Mouse (Mus musculus): ENCODE results near the gene Ncoa4.
"Not testable (repeated sequence)": the region's sequence is repeated elsewhere in the genome, so short reads cannot be mapped to it uniquely, and the experiment has no call there.

Gene Ncoa4

DNA sequence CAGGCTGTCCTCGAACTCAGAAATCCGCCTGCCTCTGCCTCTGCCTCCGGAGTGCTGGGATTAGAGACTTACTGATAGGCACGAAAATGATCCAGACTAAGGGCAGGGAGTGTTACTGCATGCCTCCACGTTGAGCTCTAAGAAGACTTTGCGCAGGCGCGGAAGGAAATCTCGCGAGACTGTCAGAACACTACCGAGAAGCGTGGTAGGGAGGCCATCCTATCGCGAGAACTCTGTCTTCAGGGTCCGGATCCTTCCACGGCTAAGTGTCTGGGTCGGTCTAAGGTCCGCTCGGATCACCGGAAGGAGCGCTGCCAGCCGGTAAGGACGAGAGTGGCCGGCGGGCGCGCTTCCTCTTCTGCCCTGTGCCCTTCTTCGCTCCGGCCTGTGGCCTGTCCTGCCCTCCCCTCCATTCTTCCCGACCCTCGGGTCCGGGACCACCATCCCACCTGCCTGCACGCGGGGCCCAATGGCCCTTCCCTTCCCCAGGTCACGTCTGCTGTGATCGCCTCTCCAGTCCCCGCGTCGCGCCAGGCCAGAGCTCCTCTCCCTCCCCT is at the start of gene Ncoa4:
Gene Ncoa4 (plus strand): TSS at position 176 of the 557 bp plus-strand sequence.
- DNase-seq (ENCODE audit: low spot score): peak; percentile 97

DNA sequence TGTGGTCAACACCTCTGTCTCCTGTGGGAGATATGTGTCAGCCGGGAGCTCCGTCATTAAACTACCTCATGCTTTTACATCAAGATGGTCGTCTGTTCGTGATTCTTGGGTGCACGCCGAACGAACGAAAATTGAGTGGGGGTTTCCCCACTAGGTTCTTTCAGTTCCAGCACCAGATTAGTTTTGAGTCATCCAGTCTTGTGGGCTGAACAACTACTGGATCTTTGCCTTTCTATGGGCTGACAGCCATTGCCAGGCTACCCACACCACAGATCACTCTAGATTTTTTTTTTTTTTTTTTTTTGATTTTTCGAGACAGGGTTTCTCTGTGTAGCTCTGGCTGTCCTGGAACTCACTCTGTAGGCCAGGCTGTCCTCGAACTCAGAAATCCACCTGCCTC is 47.5 kb upstream of the Ncoa4 start:
- DNase-seq (ENCODE audit: low spot score): not testable (repeated sequence)

DNA sequence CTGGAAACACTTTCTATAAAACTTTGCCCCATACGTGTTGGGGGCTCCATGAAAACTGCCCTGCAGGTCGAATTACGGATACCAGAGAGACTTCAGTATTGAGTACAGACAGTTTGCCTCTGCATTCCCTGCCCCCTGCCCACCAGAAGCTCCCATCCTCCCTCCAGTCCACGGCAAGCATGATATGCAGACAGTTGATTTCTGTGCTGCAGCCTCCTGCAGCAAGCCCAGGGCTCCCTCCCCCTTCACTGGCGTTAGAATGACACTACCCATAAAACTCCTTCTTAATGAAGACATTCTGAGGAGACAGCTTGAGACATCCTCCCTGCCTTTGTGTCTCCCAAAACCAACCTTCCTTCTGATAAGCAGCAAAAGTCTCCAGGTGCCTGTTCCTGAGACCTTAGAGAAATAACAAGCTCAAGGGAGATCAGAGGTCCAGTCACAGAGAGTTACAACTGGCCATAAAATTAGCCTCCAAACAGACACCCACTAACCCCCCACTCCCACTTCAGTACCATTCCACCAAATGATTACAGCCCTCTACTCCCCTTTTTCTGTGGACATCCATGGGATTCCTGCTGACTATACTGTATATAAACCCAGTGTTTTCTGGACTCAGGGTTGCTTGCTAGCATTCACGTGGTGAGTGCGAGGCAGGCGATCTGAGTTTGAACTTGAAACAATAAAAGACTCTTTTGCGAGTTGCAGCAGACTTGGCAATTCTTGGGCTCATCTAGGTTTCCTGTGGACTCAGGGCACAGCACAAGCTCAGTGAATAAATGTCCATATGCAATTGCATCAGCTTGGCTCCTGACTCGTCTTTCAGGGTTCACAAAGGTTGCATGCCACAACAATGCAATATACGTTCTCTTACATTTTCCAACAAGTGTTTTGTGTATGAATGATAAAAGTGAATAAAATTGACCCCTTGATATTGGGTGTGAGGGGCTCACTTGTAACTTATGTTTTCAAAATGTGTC is 38.4 kb upstream of the Ncoa4 start:
- DNase-seq (ENCODE audit: low spot score): no peak

DNA sequence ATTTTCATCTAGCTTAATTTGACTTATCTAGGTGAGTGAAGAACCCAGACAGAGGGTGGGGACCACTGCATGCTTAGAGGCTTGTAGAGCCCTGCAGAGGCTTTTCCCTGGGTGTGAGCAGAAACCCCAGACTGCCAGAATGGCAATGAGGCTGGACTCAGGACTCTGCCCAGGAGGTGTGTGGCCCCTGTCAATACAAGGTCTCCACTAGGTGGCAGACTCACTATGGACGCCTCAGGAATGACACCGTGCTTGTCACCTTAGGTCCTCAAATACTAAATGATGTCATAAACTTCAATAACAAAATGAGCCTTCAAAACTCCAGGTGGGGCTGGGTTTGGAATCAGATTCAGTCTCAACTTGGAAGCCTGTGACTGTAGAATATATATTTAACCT is 37.7 kb upstream of the Ncoa4 start:
- DNase-seq (ENCODE audit: low spot score): no peak

DNA sequence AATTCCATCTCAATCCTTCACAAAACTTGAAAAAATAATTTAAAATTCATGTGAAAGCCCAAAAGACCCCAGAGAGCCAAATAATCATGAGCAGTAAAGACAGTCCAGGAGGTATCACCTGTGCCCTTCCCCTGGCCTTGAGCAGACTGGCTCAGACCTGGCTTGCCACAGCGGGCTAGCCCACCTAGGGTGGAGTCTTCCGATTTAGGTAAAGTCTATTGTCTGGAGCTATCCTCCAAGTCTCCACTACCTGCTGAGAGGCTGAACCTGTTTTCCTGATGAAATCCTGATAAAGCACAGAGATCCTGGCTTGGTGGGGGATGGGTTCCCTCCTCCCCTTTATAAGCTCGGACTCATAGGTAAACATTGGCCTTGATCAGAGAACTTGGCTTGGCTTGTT is 35.4 kb upstream of the Ncoa4 start:
- DNase-seq (ENCODE audit: low spot score): no peak

DNA sequence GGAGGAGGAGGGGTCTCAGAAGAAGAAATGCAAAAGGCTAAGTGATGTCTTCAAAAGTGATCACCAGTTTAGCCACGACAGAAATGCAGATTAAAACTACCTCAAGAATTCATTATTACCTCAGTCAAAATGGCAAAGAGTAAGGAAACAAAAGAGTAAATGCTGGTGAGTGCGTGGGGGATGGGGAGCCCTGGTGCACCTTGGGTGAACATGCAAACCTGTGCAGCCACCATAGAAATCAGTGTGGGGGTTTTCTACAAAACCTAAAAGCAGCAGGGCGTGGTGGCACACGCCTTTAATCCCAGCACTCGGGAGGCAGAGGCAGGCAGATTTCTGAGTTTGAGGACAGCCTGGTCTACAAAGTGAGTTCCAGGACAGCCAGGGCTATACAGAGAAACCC is 34.4 kb upstream of the Ncoa4 start:
- DNase-seq (ENCODE audit: low spot score): not testable (repeated sequence)

DNA sequence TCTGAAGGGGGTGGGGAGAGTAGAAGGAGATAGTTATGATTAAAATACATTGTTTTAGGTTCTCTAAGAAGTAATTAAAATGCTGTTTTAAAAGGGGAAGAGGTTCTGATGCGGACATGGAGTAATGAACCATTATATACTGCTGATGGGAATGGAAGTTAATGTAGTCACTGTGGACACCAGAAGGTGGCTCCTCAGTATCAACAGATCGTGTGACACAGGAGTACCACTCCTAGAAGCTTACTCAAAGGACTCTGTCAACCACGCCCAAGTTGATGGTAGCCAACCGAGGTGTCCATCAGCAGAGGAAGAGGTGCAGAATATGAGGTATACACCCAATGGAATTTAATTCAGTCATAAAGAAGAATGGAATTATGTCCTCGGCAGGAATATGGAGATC is 31.3 kb upstream of the Ncoa4 start:
- no peak for DNase-seq (ENCODE audit: low spot score)

DNA sequence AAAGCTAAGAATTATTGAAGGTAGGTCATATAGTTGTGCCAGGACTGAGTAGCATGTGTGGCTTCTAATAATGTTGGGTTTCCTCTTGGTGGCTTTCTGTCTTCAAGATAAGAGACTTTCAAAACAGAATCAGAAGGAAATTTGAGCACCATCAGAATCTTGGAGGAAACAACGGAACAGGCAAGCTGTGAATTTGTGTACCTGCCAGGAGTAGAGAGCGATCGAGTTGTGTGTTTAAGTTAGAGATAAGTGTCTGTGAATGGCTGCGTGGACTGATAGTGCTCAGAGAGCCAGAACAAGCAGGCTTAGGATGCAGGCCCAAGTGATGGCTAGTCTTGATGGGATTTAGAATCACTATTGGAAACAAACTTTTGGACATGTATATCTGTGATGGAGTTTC is 27.8 kb upstream of the Ncoa4 start:
- no peak for DNase-seq (ENCODE audit: low spot score)

DNA sequence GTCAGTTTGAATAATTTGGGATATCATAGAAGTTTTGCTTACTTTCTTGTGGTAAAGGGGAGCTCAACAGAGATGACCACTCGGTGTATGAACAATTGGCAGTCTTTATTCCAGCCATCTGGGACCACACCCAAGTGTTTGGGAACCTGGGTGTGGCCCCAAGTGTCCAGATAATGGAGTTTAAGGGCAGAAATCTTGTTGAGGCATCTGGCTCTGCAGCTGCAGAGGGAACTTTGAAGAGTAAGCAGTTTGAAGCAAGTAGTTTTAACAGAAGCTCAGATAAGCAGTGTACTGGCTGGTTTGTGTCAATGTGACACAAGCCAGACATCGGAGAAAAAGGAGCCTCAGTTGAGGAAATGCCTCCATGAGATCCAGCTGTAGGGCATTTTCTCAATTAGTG is 25.4 kb upstream of the Ncoa4 start:
- no peak for DNase-seq (ENCODE audit: low spot score)

DNA sequence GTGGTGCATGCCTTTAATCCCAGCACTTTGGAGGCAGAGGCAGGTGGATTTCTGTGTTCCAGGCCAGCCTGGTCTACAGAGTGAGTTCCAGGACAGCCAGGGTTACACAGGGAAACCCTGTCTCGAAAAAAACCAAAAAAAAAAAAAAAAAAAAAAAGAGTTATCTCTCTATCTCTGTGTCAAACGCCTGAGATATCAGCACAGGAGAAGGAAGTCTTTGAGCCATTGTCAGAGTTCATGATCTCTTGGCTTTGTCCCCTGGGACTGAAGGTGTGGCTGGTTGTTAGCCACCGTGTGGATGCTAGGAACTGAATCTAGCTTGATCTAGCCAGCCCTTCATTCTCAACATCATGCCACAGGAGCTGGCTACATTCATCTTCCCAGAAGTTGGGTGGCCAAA is 23.2 kb upstream of the Ncoa4 start:
- DNase-seq (ENCODE audit: low spot score): not testable (repeated sequence)

DNA sequence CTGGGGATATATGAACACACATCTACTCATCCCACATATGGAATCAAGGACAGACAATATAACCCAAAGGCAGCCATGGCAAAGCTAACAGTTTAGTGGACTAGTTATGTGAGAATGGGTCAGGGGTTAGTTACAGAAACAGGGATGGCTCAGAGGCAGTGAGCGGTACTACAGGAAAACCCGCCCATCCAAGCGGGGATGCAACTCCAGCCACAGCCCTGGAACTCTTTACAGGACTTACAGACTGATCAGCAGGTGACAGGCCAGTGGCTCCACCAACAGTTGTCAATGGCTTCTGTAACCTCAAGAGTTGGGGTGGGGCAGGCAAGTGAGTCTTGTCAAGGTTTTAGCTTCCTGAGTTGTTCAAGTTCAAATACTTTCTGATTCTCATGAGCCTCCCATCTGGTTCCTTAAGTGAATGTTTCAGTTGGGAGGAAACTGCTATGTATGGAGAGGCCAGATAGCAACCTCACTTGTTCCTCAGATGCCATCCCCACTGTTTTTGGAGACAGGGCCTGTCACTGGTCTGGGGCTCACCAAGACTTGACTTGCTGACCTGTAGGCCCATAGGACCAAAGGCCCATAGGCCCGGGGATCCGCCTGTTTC is 19.2 kb upstream of the Ncoa4 start:
- DNase-seq (ENCODE audit: low spot score): no peak

DNA sequence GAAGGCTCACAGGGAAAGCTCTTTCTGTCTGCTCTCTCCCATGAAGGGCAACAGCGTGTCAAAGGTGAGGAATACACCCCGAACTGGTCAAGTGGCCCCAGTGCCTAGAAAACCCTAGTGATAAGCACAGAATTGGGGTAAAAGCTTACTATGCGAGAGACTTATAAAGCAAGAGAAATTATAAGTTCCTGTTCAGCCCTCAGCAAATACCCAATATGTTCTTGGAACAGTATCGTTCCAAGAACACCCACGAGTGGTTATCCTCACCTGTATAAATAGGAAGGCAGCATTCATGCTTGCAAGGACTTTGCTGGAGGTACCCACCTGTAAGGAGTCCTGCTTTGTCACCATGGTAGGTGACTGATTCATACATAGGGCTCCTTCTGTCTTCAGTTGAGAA is 17.9 kb upstream of the Ncoa4 start, which contains the start of gene Msmb:
Gene Msmb (plus strand): TSS at position 301 of the 400 bp plus-strand sequence.
- no peak for DNase-seq (ENCODE audit: low spot score)

DNA sequence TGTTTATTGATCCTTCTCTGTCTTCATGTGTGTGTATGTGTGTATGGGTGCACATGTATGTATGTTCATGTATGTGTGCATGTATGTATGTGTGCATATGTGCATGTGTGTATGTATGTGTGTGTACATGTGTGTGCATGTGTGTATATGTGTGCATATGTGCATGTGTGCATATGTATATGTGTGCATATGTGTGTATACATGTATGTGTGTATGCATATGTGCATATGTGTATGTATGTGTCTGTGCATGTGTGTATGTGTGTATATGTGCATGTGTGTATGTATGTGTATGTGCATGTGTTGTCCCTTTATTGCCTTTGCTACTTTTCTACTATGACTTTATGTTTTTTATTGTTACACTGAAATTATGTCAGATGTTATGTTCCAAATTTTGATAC is 14.9 kb upstream of the Ncoa4 start:
- no peak for DNase-seq (ENCODE audit: low spot score)

DNA sequence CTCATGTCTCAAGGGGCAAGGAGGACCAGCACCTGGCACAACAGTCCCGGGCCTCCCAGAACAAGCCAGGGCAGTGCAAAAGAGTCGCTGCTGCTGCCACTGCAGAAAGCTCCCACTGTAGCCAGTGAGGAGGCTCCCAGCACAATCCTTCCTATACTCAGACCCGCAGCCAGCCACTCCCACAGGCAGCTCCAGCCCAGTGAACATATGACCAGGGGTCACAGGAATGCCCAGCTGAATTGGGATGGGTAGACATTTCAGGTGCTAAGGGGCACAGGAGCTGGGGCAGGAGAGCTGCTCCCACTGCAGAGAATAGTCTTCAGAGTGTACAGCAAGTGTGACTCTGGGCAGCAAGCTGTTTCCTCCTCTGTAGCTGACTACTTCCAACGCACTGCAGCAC is 14.3 kb upstream of the Ncoa4 start:
- no peak for DNase-seq (ENCODE audit: low spot score)

DNA sequence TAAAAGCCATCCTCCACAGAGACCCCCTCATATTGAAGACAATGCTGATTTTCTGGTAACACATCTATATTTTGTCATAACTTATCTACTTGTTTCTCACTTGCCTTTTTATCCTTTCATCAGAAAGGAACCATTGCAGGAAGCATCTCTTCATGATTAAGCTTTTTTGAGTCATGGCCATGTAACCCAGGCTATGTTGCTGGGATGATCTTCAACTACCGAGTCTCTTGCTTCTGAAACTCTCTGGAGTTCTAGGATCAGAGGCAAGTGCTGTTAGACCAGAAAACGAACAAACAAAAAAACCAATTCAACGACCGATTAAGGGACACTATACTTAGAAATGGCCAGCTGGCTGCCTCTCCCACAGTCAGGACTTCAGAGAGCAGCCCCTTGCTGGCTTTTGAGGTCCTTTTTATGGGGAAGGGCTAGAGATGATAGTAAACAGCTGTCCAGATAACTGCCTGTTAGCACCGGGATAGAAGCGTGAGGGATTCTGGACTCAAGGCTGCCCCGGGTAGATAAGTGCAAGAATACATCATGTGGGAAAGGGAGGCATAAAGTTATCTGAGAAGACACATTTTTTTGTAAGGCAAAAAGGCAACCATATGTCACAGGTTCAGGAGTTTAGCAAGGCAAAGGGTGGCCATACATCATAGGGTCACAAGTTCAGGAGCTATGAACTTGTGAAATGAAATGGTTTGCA is 13.7 kb upstream of the Ncoa4 start:
- DNase-seq (ENCODE audit: low spot score): no peak

DNA sequence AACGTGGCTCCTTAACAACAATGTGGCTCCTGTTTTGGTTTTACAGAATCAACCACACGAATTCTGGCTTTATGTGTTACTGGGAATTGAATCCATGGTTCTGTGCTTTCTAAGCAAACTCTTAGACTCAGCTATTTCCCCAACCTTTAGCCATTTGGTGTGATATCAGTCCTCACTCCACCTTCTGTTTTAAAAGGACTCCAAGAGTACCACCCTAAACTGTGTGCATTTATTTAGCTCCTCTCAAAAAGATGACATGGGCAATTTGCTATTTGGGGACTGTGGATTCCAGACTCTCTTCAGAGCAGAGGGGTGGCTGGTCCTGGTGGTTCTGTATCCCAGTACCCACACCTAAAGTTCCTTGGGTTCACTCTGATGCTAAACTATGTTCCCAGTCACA is 13.1 kb upstream of the Ncoa4 start:
- DNase-seq (ENCODE audit: low spot score): no peak

DNA sequence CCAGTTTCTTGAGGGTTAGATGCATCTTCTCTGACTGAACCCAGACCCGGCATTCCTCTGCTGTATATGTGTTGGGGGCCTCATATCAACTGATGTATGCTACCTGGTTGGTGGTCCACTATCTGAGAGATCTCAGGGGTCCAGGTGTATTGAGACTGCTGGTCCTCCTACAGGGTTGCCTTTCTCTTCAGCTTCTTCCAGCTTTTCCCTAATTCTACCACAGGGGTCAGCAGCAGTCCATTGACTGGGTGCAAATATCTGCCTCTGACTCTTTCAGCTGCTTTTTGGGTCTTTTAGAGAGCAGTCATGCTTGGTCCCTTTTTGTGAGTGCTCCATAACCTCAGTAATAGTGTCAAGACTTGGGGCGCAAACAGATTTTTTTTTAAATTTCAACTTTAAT is 8.8 kb upstream of the Ncoa4 start:
- no peak for DNase-seq (ENCODE audit: low spot score)

DNA sequence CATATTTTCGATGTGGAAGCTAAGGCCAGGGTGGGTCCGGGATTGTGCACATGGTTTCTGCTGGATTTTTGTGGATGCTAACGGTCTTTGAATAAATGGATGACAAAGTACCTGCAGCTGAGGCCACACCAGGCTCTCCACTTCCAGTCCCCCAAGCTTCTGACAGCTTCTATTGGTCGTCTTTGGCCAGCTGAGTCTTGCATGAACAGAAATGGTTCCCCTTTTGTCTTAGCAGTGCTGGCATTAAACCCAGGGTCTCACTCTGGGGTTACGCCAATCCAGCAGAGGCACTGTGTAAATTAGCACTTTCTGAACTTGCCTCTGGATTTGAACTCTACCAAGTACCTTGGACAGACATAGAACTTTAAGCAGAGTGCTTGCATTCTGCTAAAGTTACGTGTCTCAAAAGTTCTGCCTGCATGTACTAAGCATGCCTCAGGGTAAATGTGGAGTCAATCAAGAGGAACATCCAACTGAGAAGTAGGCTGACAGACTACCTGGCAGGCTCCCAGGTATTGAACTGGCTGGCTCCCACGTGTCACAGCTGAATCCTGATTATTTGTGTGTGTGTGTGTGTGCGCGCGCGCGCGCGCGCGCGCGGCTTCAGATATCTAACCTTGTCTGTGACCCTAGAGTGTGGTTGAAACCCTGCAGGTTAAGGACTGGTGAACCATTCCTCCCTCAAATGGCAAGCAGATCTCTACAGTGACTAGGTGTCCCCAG is 7.3 kb upstream of the Ncoa4 start:
- DNase-seq (ENCODE audit: low spot score): no peak

DNA sequence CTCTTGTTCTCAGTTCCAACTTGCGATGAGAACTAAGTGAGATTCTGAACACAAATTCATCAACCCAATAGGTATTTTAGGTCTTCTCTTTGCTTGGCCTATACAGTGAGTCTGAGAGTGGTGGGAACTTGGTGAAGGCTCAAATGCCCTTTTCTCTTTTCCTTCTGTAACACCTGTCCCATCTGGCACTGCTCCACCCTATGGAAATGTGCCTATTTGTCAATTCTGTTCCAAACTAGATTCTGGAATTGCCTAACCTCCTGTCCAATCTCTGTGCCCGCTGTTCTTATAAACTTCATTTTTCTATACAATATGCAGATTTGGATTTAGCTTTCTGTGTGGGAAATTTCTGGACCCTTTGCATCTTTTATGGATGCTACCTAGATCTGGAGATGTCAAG is 6.5 kb upstream of the Ncoa4 start:
- no peak for DNase-seq (ENCODE audit: low spot score)

DNA sequence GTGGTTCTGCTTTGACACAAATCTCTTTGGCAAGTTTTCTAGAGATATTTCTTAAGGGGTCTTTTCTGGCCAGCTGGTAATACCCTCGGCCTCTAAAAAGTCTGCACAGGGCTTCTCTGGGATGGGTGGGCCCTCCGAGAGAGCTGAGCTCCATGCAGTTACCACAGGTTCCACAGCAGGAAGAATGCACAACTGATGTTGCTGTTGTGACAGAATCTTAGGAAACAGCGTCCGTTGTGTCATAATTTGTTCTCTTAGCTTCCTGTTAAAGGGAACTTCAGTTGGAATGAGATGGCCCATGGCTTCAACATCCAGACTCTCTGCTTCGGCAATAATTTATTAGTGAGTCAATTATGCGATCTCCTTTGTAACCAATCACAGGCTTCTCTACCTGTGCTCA is 4.9 kb upstream of the Ncoa4 start:
- no peak for DNase-seq (ENCODE audit: low spot score)

DNA sequence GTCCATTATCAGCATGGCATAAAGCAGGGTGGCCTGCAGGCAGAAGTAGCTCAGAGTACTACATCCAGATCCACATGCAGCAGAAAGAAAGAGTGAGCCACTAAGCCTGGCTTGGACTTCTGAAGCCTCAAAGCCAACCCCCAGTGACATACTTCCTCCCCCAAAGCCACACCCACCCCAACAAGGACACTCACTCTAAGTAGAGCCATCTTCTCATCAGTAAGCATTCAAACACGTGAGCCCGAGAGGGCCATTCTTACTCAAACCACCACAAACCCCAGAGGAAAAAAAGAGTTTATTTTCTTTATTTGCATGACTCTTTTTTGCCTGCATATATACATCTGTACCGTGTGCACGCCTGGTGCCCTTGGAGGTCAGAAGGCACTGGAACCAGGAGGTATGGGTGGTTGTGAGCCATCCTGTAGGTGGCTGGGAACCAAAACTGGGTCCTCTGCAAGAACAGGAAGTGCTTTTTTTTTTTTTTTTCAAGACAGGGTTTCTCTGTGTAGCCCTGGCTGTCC is 455 bp upstream of the Ncoa4 start:
- no peak for DNase-seq (ENCODE audit: low spot score)

DNA sequence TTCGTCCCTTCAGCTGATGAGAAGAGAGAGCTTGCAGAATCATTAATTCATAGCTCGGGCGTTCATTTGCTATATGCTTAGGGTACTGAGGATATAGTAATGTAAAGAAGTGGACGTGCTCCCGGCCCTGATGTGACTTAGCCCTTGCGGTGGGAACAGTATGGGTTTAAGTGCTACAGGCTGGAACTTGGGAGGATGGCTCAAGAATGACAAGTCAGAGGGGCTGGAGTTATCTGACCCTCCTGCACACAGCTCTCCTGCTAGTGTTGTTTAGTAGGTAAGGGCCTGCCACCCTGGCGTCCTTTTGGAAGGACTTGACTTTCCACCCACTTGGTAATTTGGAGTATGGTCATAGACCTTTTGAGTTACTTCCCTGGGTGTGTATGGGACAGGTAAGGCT is 898 bp downstream of the Ncoa4 start:
- DNase-seq (ENCODE audit: low spot score): no peak
